Mouse (Mus musculus) lung, adult 2 months (tissue): ENCODE results near the gene Vamp3.

Experiments used
- CTCF ChIP-seq: fragments of 200-500 bp; IDR thresholded peaks from 2 replicates; pipeline ENCODE4 v1.5.1; 2011; ENCODE audit warnings: mild to moderate bottlenecking, low read length, control low read depth; ENCODE audit not compliant: insufficient read depth
- POLR2A ChIP-seq: fragments of 200-500 bp; IDR thresholded peaks from 2 replicates; pipeline ENCODE4 v1.6.1; 2011; ENCODE audit warnings: low read depth, mild to moderate bottlenecking, control low read depth, low read length, borderline replicate concordance; ENCODE audit errors: extremely low read depth

- TF ChIP-seq POLR2A (no peak), CTCF (no peak)
Observed at GRCm38 (mm10) chr4:151058634-151059033, 871 bp upstream of the Vamp3 start.
